Mouse (Mus musculus): Measurements from ENCODE around the gene Smco3.

- TF ChIP-seq CTCF (IDR thresholded peaks at IDR 0.05 in 2 of 3, conservative IDR thresholded peaks at IDR 0.05 in 1 of 3; ENCODE audit: control insufficient read depth in 1 of 3, insufficient read depth in 1 of 3, low read depth in 2 of 3, low read length in 3 of 3, poor library complexity in 1 of 3, severe bottlenecking in 1 of 3) (no peak), POLR2A (IDR thresholded peaks at IDR 0.05; ENCODE audit: control insufficient read depth in 1 of 2, insufficient read depth in 1 of 2, low read depth in 1 of 2, low read length in 2 of 2, poor library complexity in 1 of 2) (no peak), MAZ (IDR thresholded peaks at IDR 0.05; ENCODE audit: low read depth, low read length) (no peak), GATA1 (IDR thresholded peaks at IDR 0.05; ENCODE audit: low read depth, low read length) (no peak), POLR2AphosphoS5 (IDR thresholded peaks at IDR 0.05; ENCODE audit: borderline replicate concordance, low read depth, low read length) (no peak), BHLHE40 (IDR thresholded peaks at IDR 0.05; ENCODE audit: borderline replicate concordance, low read depth, low read length) (no peak), E2F4 (IDR thresholded peaks at IDR 0.05; ENCODE audit: borderline replicate concordance, low read depth, low read length) (no peak), ZNF384 (IDR thresholded peaks at IDR 0.05; ENCODE audit: low read depth, low read length) (no peak), MAFK (IDR thresholded peaks at IDR 0.05; ENCODE audit: borderline replicate concordance, low read depth, low read length) (no peak), USF1 (IDR thresholded peaks at IDR 0.05; ENCODE audit: low read depth, low read length) (no peak), MXI1 (IDR thresholded peaks at IDR 0.05; ENCODE audit: low read depth, low read length) (no peak), MEF2A (IDR thresholded peaks at IDR 0.05; ENCODE audit: extremely low read depth, insufficient replicate concordance, low read depth, low read length, poor library complexity, severe bottlenecking) (no peak), HCFC1 (IDR thresholded peaks at IDR 0.05; ENCODE audit: low read depth, low read length) (no peak)
These were observed 25.6 kb downstream of the Smco3 start for GRCm38 (mm10) chr6:136809673-136810072.

Data from MEL (cell line).